Mouse (Mus musculus): Measurements from ENCODE around the gene Rasgrf2. TPM values are rescaled to one million over a fixed set of nuclear protein-coding genes. Genes with fewer than 3 reads are reported as not detected.
"Not testable (repeated sequence)": the region's sequence is repeated elsewhere in the genome, so short reads cannot be mapped to it uniquely, and the experiment has no call there.

Gene Rasgrf2
- polyA plus RNA-seq (2016; fragmentation: Nextera tagmentation; extraction: Ambion mirVana): 0.24 and 0.33 TPM in 2 replicates

DNA sequence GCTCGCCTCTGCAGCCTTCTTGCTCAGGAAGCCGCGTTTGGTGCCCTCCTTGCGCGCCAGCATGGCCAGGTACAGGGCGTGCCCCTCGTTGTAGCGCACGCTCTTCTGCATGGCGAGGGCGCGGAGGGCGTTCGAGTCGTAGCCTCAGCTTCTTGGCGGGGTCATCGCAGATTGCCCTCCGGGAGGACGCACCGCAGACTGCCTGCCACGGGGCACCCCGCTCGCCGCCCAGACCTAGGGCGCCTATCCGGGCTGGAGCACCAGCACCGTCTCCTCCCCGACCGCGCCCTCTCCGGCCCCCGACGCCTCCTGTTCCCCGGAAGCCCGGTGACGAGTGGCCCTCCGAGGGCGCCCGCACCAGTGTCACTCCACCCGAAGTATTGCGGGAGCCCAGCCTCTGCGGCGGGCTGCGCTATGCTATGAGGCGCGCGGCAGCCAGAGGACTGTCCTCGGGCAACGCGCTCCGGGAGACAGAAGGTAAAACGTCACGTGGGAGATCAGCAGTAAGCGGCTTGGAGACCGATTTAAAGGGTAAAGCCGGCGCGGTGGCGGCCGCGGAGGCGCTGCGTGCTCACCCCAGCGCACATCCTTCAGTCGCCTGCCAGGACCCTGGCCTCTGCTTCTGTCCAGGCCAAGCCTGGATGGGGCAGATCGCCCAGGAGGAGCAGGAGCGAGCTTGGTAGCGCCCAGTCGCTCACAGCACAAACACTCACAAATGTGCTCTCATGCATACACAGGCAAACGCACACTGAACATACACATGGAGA, at the start of gene Rasgrf2:
Rasgrf2 (minus strand) TSS at position 273 of the 767 bp plus-strand sequence.
- WGBS: 1% methylated on average over 63 of the region's 70 CpGs
- Histone ChIP-seq H3K4me1 (peaks cover 12% of the 10 kb centered on the region), H3K27ac (no peak within 1 kb of the TSS), H3K9me3 (no peaks in the 10 kb centered on the region), H3K4me2 (peak within 1 kb of the TSS; percentile 95), H3K4me3 (replicated peaks) (peak within 1 kb of the TSS; percentile 56), H3K27me3 (peaks cover 34% of the 10 kb centered on the region), H3K36me3 (replicated peaks) (no peaks in the 10 kb centered on the region), H3K9ac (peak within 1 kb of the TSS; percentile 49)
- ATAC-seq (ENCODE audit: low FRiP score): peak; percentile 91

DNA sequence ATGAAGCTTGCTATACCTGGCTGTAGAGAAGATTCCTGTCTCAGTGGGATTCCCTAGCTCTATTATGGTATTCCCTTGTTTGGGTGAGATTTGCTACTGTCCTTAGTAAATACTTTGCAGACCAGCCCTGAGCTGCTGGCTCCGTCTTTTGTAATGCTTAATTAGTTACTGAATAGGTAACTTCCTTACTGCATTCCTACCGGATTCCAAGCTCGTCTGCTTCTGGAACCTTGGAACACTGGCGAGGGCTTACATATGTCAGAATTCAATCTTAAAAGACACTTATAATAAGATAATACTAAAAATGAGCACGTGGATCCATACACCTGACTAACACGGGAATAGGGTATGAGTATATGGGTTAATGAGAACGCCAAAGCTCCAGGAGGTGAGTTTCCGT, 41.2 kb upstream of the Rasgrf2 start:
- ATAC-seq (ENCODE audit: low FRiP score); H3K9ac ChIP-seq; H3K4me2 ChIP-seq; H3K4me1 ChIP-seq; H3K27me3 ChIP-seq; H3K36me3 ChIP-seq (replicated peaks); H3K27ac ChIP-seq; H3K4me3 ChIP-seq (replicated peaks); H3K9me3 ChIP-seq: not testable (repeated sequence)
- 81% methylated on average over 8 of the region's 8 CpGs for WGBS

DNA sequence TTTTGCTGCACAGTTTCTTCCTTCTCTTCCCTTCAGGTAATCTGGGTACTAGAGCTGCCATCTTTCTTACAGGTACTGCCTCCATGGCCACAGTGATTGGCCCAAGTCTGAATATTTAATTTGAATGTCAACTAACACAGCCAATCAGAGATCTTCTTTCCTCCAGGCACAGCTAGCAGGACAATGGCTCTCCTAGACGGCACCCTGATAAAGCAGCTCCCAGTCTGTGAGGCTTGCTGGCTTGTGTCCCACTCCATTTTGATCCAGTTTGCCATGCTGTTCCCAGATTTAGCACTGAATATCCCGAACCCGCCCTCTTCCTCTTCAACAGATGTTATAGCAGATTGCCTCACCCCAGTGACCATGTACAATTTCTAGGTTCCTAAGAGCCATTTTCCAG, 19.1 kb upstream of the Rasgrf2 start:
- WGBS: 80% methylated on average over 3 of the region's 3 CpGs
- H3K4me2 ChIP-seq: no peak overlapping the region
- H3K4me3 ChIP-seq (replicated peaks): no peak overlapping the region
- H3K4me1 ChIP-seq: no peaks in the 10 kb centered on the region
- no peak overlapping the region for H3K27ac ChIP-seq
- peaks cover 6% of the 10 kb centered on the region; the same call in 1 of the 2 replicates for H3K9me3 ChIP-seq
- H3K36me3 ChIP-seq (replicated peaks): no peaks in the 10 kb centered on the region
- H3K9ac ChIP-seq: no peak overlapping the region
- H3K27me3 ChIP-seq: no peaks in the 10 kb centered on the region
- no peak for ATAC-seq (ENCODE audit: low FRiP score)

GRCm38 (mm10) chr13:92148858-92149257, 17.4 kb upstream of the Rasgrf2 start:
- H3K4me2 ChIP-seq: no peak overlapping the region
- no peaks in the 10 kb centered on the region for H3K36me3 ChIP-seq (replicated peaks)
- H3K4me3 ChIP-seq (replicated peaks): no peak overlapping the region
- H3K4me1 ChIP-seq: no peaks in the 10 kb centered on the region
- H3K27ac ChIP-seq: no peak overlapping the region
- no peaks in the 10 kb centered on the region for H3K27me3 ChIP-seq
- ATAC-seq (ENCODE audit: low FRiP score): no peak
- WGBS: 87% methylated on average over 4 of the region's 4 CpGs
- H3K9ac ChIP-seq: no peak overlapping the region
- H3K9me3 ChIP-seq: peaks cover 18% of the 10 kb centered on the region; the same call in 1 of the 2 replicates

- peaks cover 34% of the 10 kb centered on the region for H3K27me3 ChIP-seq
- no peak for ATAC-seq (ENCODE audit: low FRiP score)
- no peaks in the 10 kb centered on the region for H3K36me3 ChIP-seq (replicated peaks)
- H3K4me3 ChIP-seq (replicated peaks): no peak overlapping the region
- no peak overlapping the region for H3K27ac ChIP-seq
- no peaks in the 10 kb centered on the region for H3K9me3 ChIP-seq
- no peak overlapping the region for H3K9ac ChIP-seq
- H3K4me2 ChIP-seq: no peak overlapping the region
- WGBS: 88% methylated on average over 3 of the region's 3 CpGs
- H3K4me1 ChIP-seq: peaks cover 12% of the 10 kb centered on the region
Measured at GRCm38 (mm10) chr13:92134792-92135191, 3.3 kb upstream of the Rasgrf2 start.

DNA sequence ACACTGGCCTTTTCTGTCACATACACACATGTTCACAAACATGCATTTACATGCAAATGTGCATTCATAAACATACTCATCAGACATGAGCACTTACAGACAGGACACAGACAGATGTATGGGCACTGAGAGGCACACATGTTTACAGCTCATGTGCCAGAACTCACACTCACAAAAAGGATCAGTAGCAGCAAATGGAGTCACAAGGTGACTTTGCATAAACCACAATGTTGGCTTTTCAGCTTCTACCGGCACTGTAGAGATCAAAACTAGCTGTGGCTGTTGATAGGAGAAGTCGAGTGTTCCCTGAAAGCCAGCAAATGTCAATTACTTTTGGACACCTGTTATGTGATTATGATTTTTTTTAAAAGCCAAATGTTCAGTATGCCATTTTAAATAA, 1.1 kb upstream of the Rasgrf2 start:
- H3K4me2 ChIP-seq: no peak overlapping the region
- ATAC-seq (ENCODE audit: low FRiP score): no peak
- no peaks in the 10 kb centered on the region for H3K36me3 ChIP-seq (replicated peaks)
- H3K9ac ChIP-seq: no peak overlapping the region
- H3K4me1 ChIP-seq: peaks cover 12% of the 10 kb centered on the region
- H3K27me3 ChIP-seq: peaks cover 34% of the 10 kb centered on the region
- H3K9me3 ChIP-seq: no peaks in the 10 kb centered on the region
- WGBS: 59% methylated on average over 2 of the region's 2 CpGs
- H3K27ac ChIP-seq: no peak overlapping the region
- H3K4me3 ChIP-seq (replicated peaks): no peak overlapping the region

DNA sequence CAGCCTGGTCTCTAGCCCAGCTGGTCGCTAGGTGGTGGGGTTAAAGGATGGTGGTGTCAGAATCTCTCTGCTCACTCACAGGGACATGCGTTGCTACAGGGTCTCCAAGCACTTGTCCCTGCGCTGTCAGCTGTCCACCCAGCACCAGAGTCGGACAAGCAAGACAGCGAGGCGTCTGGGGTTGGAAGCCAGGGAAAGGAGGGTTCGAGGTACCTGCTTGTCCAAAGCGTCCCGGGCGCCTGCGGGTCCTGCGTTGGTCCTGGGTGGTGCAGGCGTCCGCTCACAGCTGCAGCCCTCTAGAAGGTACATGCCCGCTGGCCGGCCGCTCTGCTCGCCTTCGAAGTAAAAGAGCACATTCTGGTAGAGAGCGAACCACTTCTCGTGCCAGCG, 467 bp downstream of the Rasgrf2 start:
- Histone ChIP-seq H3K9ac (peak overlapping the region; percentile 49; the same call in 1 of the 2 replicates), H3K4me1 (peaks cover 12% of the 10 kb centered on the region), H3K4me3 (replicated peaks) (peak overlapping the region; percentile 56), H3K36me3 (replicated peaks) (no peaks in the 10 kb centered on the region), H3K27me3 (peaks cover 34% of the 10 kb centered on the region), H3K9me3 (no peaks in the 10 kb centered on the region), H3K4me2 (peak overlapping the region; percentile 95), H3K27ac (no peak overlapping the region)
- 8% methylated on average over 20 of the region's 22 CpGs for WGBS
- ATAC-seq (ENCODE audit: low FRiP score): peak; percentile 44

- H3K27me3 ChIP-seq: peaks cover 34% of the 10 kb centered on the region
- 82% methylated on average over 4 of the region's 4 CpGs for WGBS
- no peak overlapping the region for H3K4me2 ChIP-seq
- H3K4me3 ChIP-seq (replicated peaks): no peak overlapping the region
- ATAC-seq (ENCODE audit: low FRiP score): no peak
- peaks cover 12% of the 10 kb centered on the region for H3K4me1 ChIP-seq
- H3K27ac ChIP-seq: no peak overlapping the region
- no peak overlapping the region for H3K9ac ChIP-seq
- H3K9me3 ChIP-seq: no peaks in the 10 kb centered on the region
- H3K36me3 ChIP-seq (replicated peaks): no peaks in the 10 kb centered on the region
Measured at GRCm38 (mm10) chr13:92129877-92130276, 1.6 kb downstream of the Rasgrf2 start.

- H3K27ac ChIP-seq: no peak overlapping the region
Measured at GRCm38 (mm10) chr13:92125902-92126301, 5.6 kb downstream of the Rasgrf2 start.

DNA sequence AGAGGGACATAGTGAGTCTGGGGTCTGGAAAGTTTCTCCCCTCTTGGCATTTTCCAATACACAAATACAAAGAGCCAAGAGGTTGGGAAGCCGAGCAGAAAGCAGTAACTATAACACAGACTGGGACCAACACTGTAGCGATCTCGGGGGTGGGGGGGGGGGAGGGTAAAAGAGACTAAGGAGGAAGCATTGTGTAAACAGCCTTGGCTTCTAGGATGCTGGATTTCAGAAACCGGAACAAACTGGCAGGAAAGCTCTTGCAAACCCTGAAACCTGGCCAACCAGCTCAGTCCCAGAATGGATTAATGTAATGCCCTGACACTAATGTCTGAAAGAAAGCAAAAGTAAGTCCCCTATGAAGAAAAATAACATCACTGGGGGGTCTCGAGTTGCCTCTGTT, 11.8 kb downstream of the Rasgrf2 start:
- no peaks in the 10 kb centered on the region for H3K27me3 ChIP-seq
- no peaks in the 10 kb centered on the region for H3K9me3 ChIP-seq
- H3K9ac ChIP-seq: no peak overlapping the region
- no peak overlapping the region for H3K4me2 ChIP-seq
- no peak for ATAC-seq (ENCODE audit: low FRiP score)
- no peak overlapping the region for H3K4me3 ChIP-seq (replicated peaks)
- H3K4me1 ChIP-seq: no peaks in the 10 kb centered on the region
- no peaks in the 10 kb centered on the region for H3K36me3 ChIP-seq (replicated peaks)
- H3K27ac ChIP-seq: no peak overlapping the region
- 79% methylated on average over 5 of the region's 5 CpGs for WGBS

More at GRCm38 (mm10) chr13:92125902-92126301, 5.6 kb downstream of the Rasgrf2 start:
- 91% methylated on average over 5 of the region's 5 CpGs for WGBS
- H3K4me2 ChIP-seq: no peak overlapping the region
- H3K9ac ChIP-seq: no peak overlapping the region
- H3K36me3 ChIP-seq (replicated peaks): no peaks in the 10 kb centered on the region
- H3K4me3 ChIP-seq (replicated peaks): no peak overlapping the region
- no peaks in the 10 kb centered on the region for H3K9me3 ChIP-seq
- H3K4me1 ChIP-seq: 0 out of 2 replicates have a peak, but pooled peaks cover under 1% of the 10 kb centered on the region
- H3K27me3 ChIP-seq: peaks cover 10% of the 10 kb centered on the region
- ATAC-seq (ENCODE audit: low FRiP score): no peak

- ATAC-seq (ENCODE audit: low FRiP score): no peak
- 78% methylated on average over 3 of the region's 3 CpGs for WGBS
Measured at GRCm38 (mm10) chr13:92114076-92114475, 17.4 kb downstream of the Rasgrf2 start.

GRCm38 (mm10) chr13:92108237-92108636, 23.2 kb downstream of the Rasgrf2 start:
- H3K4me3 ChIP-seq (replicated peaks): no peak overlapping the region
- no peaks in the 10 kb centered on the region for H3K27me3 ChIP-seq
- no peak overlapping the region for H3K9ac ChIP-seq
- 77% methylated on average over 4 of the region's 4 CpGs for WGBS
- no peaks in the 10 kb centered on the region for H3K4me1 ChIP-seq
- H3K4me2 ChIP-seq: no peak overlapping the region
- H3K27ac ChIP-seq: no peak overlapping the region
- H3K36me3 ChIP-seq (replicated peaks): no peaks in the 10 kb centered on the region
- H3K9me3 ChIP-seq: no peaks in the 10 kb centered on the region
- ATAC-seq (ENCODE audit: low FRiP score): no peak

More at GRCm38 (mm10) chr13:92114076-92114475, 17.4 kb downstream of the Rasgrf2 start:
- H3K27ac ChIP-seq: no peak overlapping the region
- no peak overlapping the region for H3K9ac ChIP-seq
- no peaks in the 10 kb centered on the region for H3K4me1 ChIP-seq
- no peaks in the 10 kb centered on the region for H3K36me3 ChIP-seq (replicated peaks)
- H3K4me2 ChIP-seq: no peak overlapping the region
- no peaks in the 10 kb centered on the region for H3K9me3 ChIP-seq
- H3K4me3 ChIP-seq (replicated peaks): no peak overlapping the region
- no peaks in the 10 kb centered on the region for H3K27me3 ChIP-seq

GRCm38 (mm10) chr13:92104259-92104658, 27.2 kb downstream of the Rasgrf2 start:
- H3K4me3 ChIP-seq (replicated peaks): no peak overlapping the region
- no peak for ATAC-seq (ENCODE audit: low FRiP score)
- no peak overlapping the region for H3K4me2 ChIP-seq
- no peaks in the 10 kb centered on the region for H3K27me3 ChIP-seq
- H3K36me3 ChIP-seq (replicated peaks): no peaks in the 10 kb centered on the region
- no peaks in the 10 kb centered on the region for H3K4me1 ChIP-seq
- H3K27ac ChIP-seq: no peak overlapping the region
- H3K9me3 ChIP-seq: no peaks in the 10 kb centered on the region
- no peak overlapping the region for H3K9ac ChIP-seq
- 82% methylated on average over 7 of the region's 7 CpGs for WGBS
